Mouse (Mus musculus): ENCODE data around the gene Kctd10.
A peak's percentile ranks its signal among the peaks of the same experiment; 100 is the strongest.

The Kctd10 gene

GRCm38 (mm10) chr5:114378936-114379335, 1.4 kb downstream of the Kctd10 start:
- no peak for DNase-seq (ENCODE audit: low spot score in 2 of 2)

- DNase-seq (ENCODE audit: low spot score in 2 of 2): no peak
These were observed 2.0 kb downstream of the Kctd10 start for GRCm38 (mm10) chr5:114378177-114378920.

- no peak for DNase-seq (ENCODE audit: low spot score in 2 of 2)
These were observed 5.7 kb downstream of the Kctd10 start for GRCm38 (mm10) chr5:114374409-114375213.

- DNase-seq (ENCODE audit: low spot score in 2 of 2): no peak
These were observed 6.7 kb downstream of the Kctd10 start for GRCm38 (mm10) chr5:114373581-114373980.

- DNase-seq (ENCODE audit: low spot score in 2 of 2): no peak
These were observed 7.1 kb downstream of the Kctd10 start for GRCm38 (mm10) chr5:114373174-114373573.

- DNase-seq (ENCODE audit: low spot score in 2 of 2): no peak
These were observed 7.7 kb downstream of the Kctd10 start for GRCm38 (mm10) chr5:114372565-114372964.

GRCm38 (mm10) chr5:114371731-114372473, 8.4 kb downstream of the Kctd10 start:
- no peak for DNase-seq (ENCODE audit: low spot score in 2 of 2)

GRCm38 (mm10) chr5:114371331-114371730, 9.0 kb downstream of the Kctd10 start:
- DNase-seq (ENCODE audit: low spot score in 2 of 2): no peak

GRCm38 (mm10) chr5:114370371-114370776, 9.9 kb downstream of the Kctd10 start:
- no peak for DNase-seq (ENCODE audit: low spot score in 2 of 2)

- DNase-seq (ENCODE audit: low spot score in 2 of 2): no peak
These were observed 10.4 kb downstream of the Kctd10 start for GRCm38 (mm10) chr5:114369921-114370320.

GRCm38 (mm10) chr5:114368803-114369496, 11.4 kb downstream of the Kctd10 start:
- DNase-seq (ENCODE audit: low spot score in 2 of 2): no peak

GRCm38 (mm10) chr5:114368121-114368520, 12.2 kb downstream of the Kctd10 start:
- DNase-seq (ENCODE audit: low spot score in 2 of 2): no peak

- no peak for DNase-seq (ENCODE audit: low spot score in 2 of 2)
These were observed 15.1 kb downstream of the Kctd10 start for GRCm38 (mm10) chr5:114365043-114365752.

- DNase-seq (ENCODE audit: low spot score in 2 of 2): no peak
These were observed 19.3 kb downstream of the Kctd10 start for GRCm38 (mm10) chr5:114360968-114361367.

GRCm38 (mm10) chr5:114359586-114359985, 20.7 kb downstream of the Kctd10 start:
- no peak for DNase-seq (ENCODE audit: low spot score in 2 of 2)

GRCm38 (mm10) chr5:114358833-114359232, 21.5 kb downstream of the Kctd10 start:
- peak in 1 of 2 experiments; percentile 64 for DNase-seq (ENCODE audit: low spot score in 2 of 2)

GRCm38 (mm10) chr5:114356936-114357751, 23.2 kb downstream of the Kctd10 start:
- peak in 1 of 2 experiments; percentile 68 for DNase-seq (ENCODE audit: low spot score in 2 of 2)

- peak in 1 of 2 experiments; percentile 76 for DNase-seq (ENCODE audit: low spot score in 2 of 2)
These were observed 23.9 kb downstream of the Kctd10 start for GRCm38 (mm10) chr5:114356250-114356935.

GRCm38 (mm10) chr5:114351490-114351889, 28.8 kb downstream of the Kctd10 start:
- DNase-seq (ENCODE audit: low spot score in 2 of 2): no peak

All from left cerebral cortex, adult 9 months (tissue).